In genomic region chr11:52629776-52630175, GRCm38 (mm10) we compare ENCODE assay signal across 12 mouse cellular contexts.
DNase-seq lines count a peak whose midpoint lies in the region; ATAC-seq and TF ChIP-seq lines count a peak whose summit lies in the region.
"Had no signal": no experiment of that assay in that cellular context is flagged by ENCODE, and none has a peak within 500 bp of the region (broad histone marks: within the 10 kb centered on the region; RNA-seq: fewer than 3 reads in every experiment).

No protein-coding gene starts in this region.

- H3K9ac ChIP-seq in forebrain, embryonic 16.5 days (replicated peaks; ENCODE audit: low read depth, low read length), result no peak overlapping the region
- H3K9ac ChIP-seq in liver, postnatal 0 days (replicated peaks), result no peak overlapping the region
- H3K9ac ChIP-seq in liver, embryonic 11.5 days (ENCODE audit: low read depth, low read length), result no peak overlapping the region
- H3K9ac ChIP-seq: limb, embryonic 13.5 days had no signal

- no peak for TF ChIP-seq EP300 in liver, postnatal 0 days (IDR thresholded peaks at IDR 0.05; ENCODE audit: low read depth)

- no peak for ATAC-seq in forebrain, embryonic 16.5 days
- ATAC-seq in liver, postnatal 0 days, result no peak
- no peak for ATAC-seq in liver, embryonic 11.5 days (replicated peaks; ENCODE audit: low FRiP score)
- no peak for ATAC-seq in G1E (ENCODE audit: extremely low read depth, insufficient number of reproducible peaks, low FRiP score, poor library complexity, severe bottlenecking)

- H3K4me1 ChIP-seq in forebrain, embryonic 10.5 days, result no peaks in the 10 kb centered on the region
- H3K4me1 ChIP-seq in forebrain, embryonic 16.5 days (replicated peaks; ENCODE audit: control insufficient read depth, insufficient read depth, low read length), result no peaks in the 10 kb centered on the region
- no peaks in the 10 kb centered on the region for H3K4me1 ChIP-seq in liver, postnatal 0 days (ENCODE audit: insufficient read depth)
- no peaks in the 10 kb centered on the region for H3K4me1 ChIP-seq in liver, embryonic 11.5 days (replicated peaks; ENCODE audit: control insufficient read depth, insufficient read depth, low read length)
- no peaks in the 10 kb centered on the region for H3K4me1 ChIP-seq in G1E (ENCODE audit: insufficient read depth, low read depth, low read length)
- H3K4me1 ChIP-seq: limb, embryonic 13.5 days had no signal

- H3K4me3 ChIP-seq in forebrain, embryonic 10.5 days, result no peak overlapping the region
- H3K4me3 ChIP-seq in forebrain, embryonic 16.5 days (replicated peaks; ENCODE audit: low read length), result no peak overlapping the region
- H3K4me3 ChIP-seq in liver, postnatal 0 days (ENCODE audit: low read depth, low read length), result no peak overlapping the region
- no peak overlapping the region for H3K4me3 ChIP-seq in liver, embryonic 11.5 days (ENCODE audit: low read depth, low read length)
- no peak overlapping the region for H3K4me3 ChIP-seq in G1E (ENCODE audit: low read depth, low read length)
- H3K4me3 ChIP-seq: limb, embryonic 13.5 days had no signal

- H3K36me3 ChIP-seq in forebrain, embryonic 10.5 days (replicated peaks), result no peaks in the 10 kb centered on the region
- H3K36me3 ChIP-seq in forebrain, embryonic 16.5 days (ENCODE audit: control insufficient read depth, insufficient read depth), result no peaks in the 10 kb centered on the region
- H3K36me3 ChIP-seq in liver, postnatal 0 days (replicated peaks; ENCODE audit: insufficient read depth, low read length), result no peaks in the 10 kb centered on the region
- no peaks in the 10 kb centered on the region for H3K36me3 ChIP-seq in liver, embryonic 11.5 days (ENCODE audit: control insufficient read depth, insufficient read depth, low read length)
- H3K36me3 ChIP-seq in G1E (replicated peaks), result no peaks in the 10 kb centered on the region
- H3K36me3 ChIP-seq: limb, embryonic 13.5 days had no signal

- H3K27ac ChIP-seq in forebrain, embryonic 10.5 days, result no peak overlapping the region
- no peak overlapping the region for H3K27ac ChIP-seq in forebrain, embryonic 16.5 days (ENCODE audit: low read length)
- no peak overlapping the region for H3K27ac ChIP-seq in liver, postnatal 0 days (ENCODE audit: low read depth)
- no peak overlapping the region for H3K27ac ChIP-seq in liver, embryonic 11.5 days (ENCODE audit: low read depth, low read length)
- H3K27ac ChIP-seq: limb, embryonic 13.5 days had no signal

- H3K27me3 ChIP-seq in forebrain, embryonic 10.5 days (ENCODE audit: poor library complexity, severe bottlenecking), result no peaks in the 10 kb centered on the region
- H3K27me3 ChIP-seq in forebrain, embryonic 16.5 days (replicated peaks; ENCODE audit: control insufficient read depth, insufficient read depth, low read length), result no peaks in the 10 kb centered on the region
- H3K27me3 ChIP-seq in liver, postnatal 0 days (ENCODE audit: insufficient read depth, low read length), result no peaks in the 10 kb centered on the region
- H3K27me3 ChIP-seq in liver, embryonic 11.5 days (replicated peaks; ENCODE audit: control insufficient read depth, insufficient read depth, low read length), result no peaks in the 10 kb centered on the region
- H3K27me3 ChIP-seq in G1E (ENCODE audit: insufficient read depth, low read length), result no peaks in the 10 kb centered on the region; the same call in 1 of the 2 replicates

- 66% methylated on average over 5 of the region's 5 CpGs for WGBS in forebrain, embryonic 10.5 days
- 58% methylated on average over 5 of the region's 5 CpGs for WGBS in forebrain, embryonic 16.5 days
- 30% methylated on average over 5 of the region's 5 CpGs for WGBS in liver, postnatal 0 days (ENCODE audit: insufficient replicate concordance)
- 38% methylated on average over 5 of the region's 5 CpGs for WGBS in liver, embryonic 11.5 days

- peak; percentile 52 for TF ChIP-seq CTCF in liver, postnatal 0 days (IDR thresholded peaks at IDR 0.05; ENCODE audit: low read depth)
- peak; percentile 57; the same call in 1 of the 2 replicates for TF ChIP-seq CTCF in G1E (IDR thresholded peaks at IDR 0.05; ENCODE audit: low read depth, low read length)

- DNase-seq in forebrain, embryonic 10.5 days (ENCODE audit: extremely low spot score, low spot score), result peak; percentile 27
- DNase-seq in liver, postnatal 0 days, result peak; percentile 26
- DNase-seq in liver, embryonic 11.5 days (ENCODE audit: low spot score), result no peak
- DNase-seq in G1E (ENCODE audit: low spot score), result no peak
- DNase-seq in induced T-regulatory cell, adult 2 months (ENCODE audit: low read depth), result peak; percentile 41
- DNase-seq in urinary bladder, postnatal 10 days (ENCODE audit: low spot score), result no peak
- DNase-seq in layer of hippocampus, adult 18-20 months (ENCODE audit: low spot score in 2 of 2), result no peak
- DNase-seq: cerebellum, postnatal 25 days; kidney, adult 8-10 months; right cerebral cortex, postnatal 14 days had no signal

- no peak overlapping the region for H3K4me2 ChIP-seq in forebrain, embryonic 16.5 days (ENCODE audit: low read length)
- no peak overlapping the region for H3K4me2 ChIP-seq in liver, postnatal 0 days (ENCODE audit: low read depth, low read length)
- no peak overlapping the region for H3K4me2 ChIP-seq in liver, embryonic 11.5 days
- H3K4me2 ChIP-seq: limb, embryonic 13.5 days had no signal

- H3K9me3 ChIP-seq in forebrain, embryonic 10.5 days, result no peaks in the 10 kb centered on the region
- no peaks in the 10 kb centered on the region for H3K9me3 ChIP-seq in forebrain, embryonic 16.5 days (ENCODE audit: control insufficient read depth, low read length)
- H3K9me3 ChIP-seq in liver, postnatal 0 days (ENCODE audit: low read length), result no peaks in the 10 kb centered on the region
- H3K9me3 ChIP-seq in liver, embryonic 11.5 days (ENCODE audit: control insufficient read depth, low read length), result no peaks in the 10 kb centered on the region
- no peaks in the 10 kb centered on the region for H3K9me3 ChIP-seq in G1E (replicated peaks)
- H3K9me3 ChIP-seq: limb, embryonic 13.5 days had no signal

Comparison
In these comparisons a context has a peak if more than half of its experiments do, and no peak if none do; other contexts are left out.
1. DNase-seq: peak in forebrain, embryonic 10.5 days (single experiment), liver, postnatal 0 days (single experiment) and induced T-regulatory cell, adult 2 months (single experiment); none in liver, embryonic 11.5 days (single experiment), G1E (single experiment), urinary bladder, postnatal 10 days (single experiment) and layer of hippocampus, adult 18-20 months (0 of 2).